Mouse (Mus musculus) liver, postnatal 0 days (tissue): ENCODE results near the gene Prune1.

Experiments used
- CTCF ChIP-seq: sonication (generic); IDR thresholded peaks from 2 replicates; pipeline ENCODE4 v1.5.1; 2016; ENCODE audit warnings: antibody characterized with exemption, low read depth
- EP300 ChIP-seq: IDR thresholded peaks from 2 replicates; pipeline ENCODE4 v1.6.1; 2016; ENCODE audit warnings: antibody characterized with exemption, low read depth, mild to moderate bottlenecking

DNA sequence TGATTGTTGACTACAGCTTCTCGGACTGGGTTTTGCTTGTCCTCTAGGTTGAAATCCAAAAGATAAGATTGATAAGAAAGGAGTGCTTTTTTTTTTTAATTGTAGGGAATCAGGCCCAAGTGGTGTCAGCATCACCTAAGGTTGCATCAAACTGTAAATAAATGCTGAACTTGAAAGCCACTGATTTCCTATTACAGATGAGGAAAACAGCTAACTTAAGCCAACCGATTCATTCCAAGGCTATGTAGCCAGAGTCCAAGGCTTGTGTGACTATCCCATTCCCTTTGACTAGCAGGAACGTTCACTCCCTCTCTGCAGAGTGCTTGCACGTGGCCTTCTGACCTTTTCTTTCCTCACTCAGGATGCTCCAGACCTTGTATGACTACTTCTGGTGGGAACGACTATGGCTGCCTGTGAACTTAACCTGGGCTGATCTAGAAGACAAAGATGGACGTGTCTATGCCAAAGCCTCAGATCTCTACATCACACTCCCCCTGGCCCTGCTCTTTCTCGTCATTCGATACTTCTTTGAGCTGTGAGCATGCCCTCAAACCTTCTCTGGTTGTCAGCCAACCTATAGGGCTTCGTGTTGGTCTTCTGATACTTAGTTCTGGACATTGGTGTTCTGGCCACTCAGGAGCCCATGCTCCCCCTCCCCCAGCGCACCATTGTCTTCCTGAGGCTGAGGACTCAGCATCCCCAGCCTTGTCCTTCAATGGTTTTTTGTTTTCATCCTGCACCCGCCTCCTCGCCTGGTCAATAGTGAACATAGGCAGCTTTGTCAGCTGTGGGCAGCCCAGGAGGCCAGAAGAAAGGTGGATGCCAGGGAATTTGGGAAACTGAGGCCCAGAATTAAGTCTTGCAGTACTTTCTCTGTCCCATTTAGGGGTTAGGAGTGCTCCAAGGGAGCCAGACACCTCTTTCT is 38.1 kb upstream of the Prune1 start:
- TF ChIP-seq CTCF (no peak), EP300 (no peak)
